Mouse (Mus musculus) spleen, adult 18-20 months (tissue): ENCODE data around the gene Anxa8.

ENCODE experiments used
- DNase-seq, 2 experiments: peaks; one replicate each; pipeline ENCODE4 v3.0.0; 2022; ENCODE audit warnings: mixed read lengths in 2 of 2

Gene Anxa8

GRCm38 (mm10) chr14:34085731-34086130 lies at the start of gene Anxa8:
TSS of gene Anxa8 (plus strand) at chr14:34085981.
- DNase-seq: no peak

GRCm38 (mm10) chr14:34041241-34041640 lies 44.5 kb upstream of the Anxa8 start:
- no peak for DNase-seq

GRCm38 (mm10) chr14:34043341-34043740 lies 42.4 kb upstream of the Anxa8 start:
- DNase-seq: no peak

GRCm38 (mm10) chr14:34050101-34050779 lies 35.5 kb upstream of the Anxa8 start:
- no peak for DNase-seq

GRCm38 (mm10) chr14:34052516-34052915 lies 33.3 kb upstream of the Anxa8 start, which contains the start of gene Antxrl:
TSS of gene Antxrl (plus strand) at chr14:34052707.
- no peak for DNase-seq

- no peak for DNase-seq
Observed at GRCm38 (mm10) chr14:34071665-34072064, 14.1 kb upstream of the Anxa8 start.

GRCm38 (mm10) chr14:34075346-34075745 lies 10.4 kb upstream of the Anxa8 start:
- no peak for DNase-seq

- DNase-seq: no peak
Observed at GRCm38 (mm10) chr14:34077222-34077621, 8.6 kb upstream of the Anxa8 start.

- DNase-seq: no peak
Observed at GRCm38 (mm10) chr14:34078293-34078692, 7.5 kb upstream of the Anxa8 start.

GRCm38 (mm10) chr14:34080321-34080997 lies 5.3 kb upstream of the Anxa8 start:
- DNase-seq: peak in 1 of 2 experiments; percentile 26

GRCm38 (mm10) chr14:34086806-34087205 lies 1.0 kb downstream of the Anxa8 start:
- DNase-seq: no peak

- DNase-seq: no peak
Observed at GRCm38 (mm10) chr14:34087856-34088398, 2.1 kb downstream of the Anxa8 start.

GRCm38 (mm10) chr14:34089796-34090195 lies 4.0 kb downstream of the Anxa8 start:
- no peak for DNase-seq

GRCm38 (mm10) chr14:34091475-34091874 lies 5.7 kb downstream of the Anxa8 start:
- DNase-seq: no peak

- DNase-seq: no peak
Observed at GRCm38 (mm10) chr14:34092856-34093255, 7.1 kb downstream of the Anxa8 start.

- DNase-seq: no peak
Observed at GRCm38 (mm10) chr14:34096161-34096560, 10.4 kb downstream of the Anxa8 start.

- no peak for DNase-seq
Observed at GRCm38 (mm10) chr14:34102601-34103000, 16.8 kb downstream of the Anxa8 start, which contains the start of gene A630023A22Rik. TSS of gene A630023A22Rik (minus strand) at chr14:34102754.

- DNase-seq: no peak
Observed at GRCm38 (mm10) chr14:34103855-34104254, 18.1 kb downstream of the Anxa8 start.

GRCm38 (mm10) chr14:34104892-34105291 lies 19.1 kb downstream of the Anxa8 start:
- peak in 1 of 2 experiments; percentile 22 for DNase-seq

GRCm38 (mm10) chr14:34106389-34107062 lies 20.7 kb downstream of the Anxa8 start:
- DNase-seq: peak in 1 of 2 experiments; percentile 19

GRCm38 (mm10) chr14:34107594-34107993 lies 21.8 kb downstream of the Anxa8 start:
- DNase-seq: no peak

- no peak for DNase-seq
Observed at GRCm38 (mm10) chr14:34114311-34114710, 28.5 kb downstream of the Anxa8 start.

- DNase-seq: no peak
Observed at GRCm38 (mm10) chr14:34119046-34119723, 33.4 kb downstream of the Anxa8 start.
